Mouse (Mus musculus): ENCODE data around the gene Chmp6. TPM values are rescaled to one million over a fixed set of nuclear protein-coding genes. Genes with fewer than 3 reads are reported as not detected.

Gene Chmp6
- polyA plus RNA-seq (2014; fragmentation: Nextera tagmentation; extraction: Ambion mirVana): 90.0 and 92.7 TPM in 2 replicates

DNA sequence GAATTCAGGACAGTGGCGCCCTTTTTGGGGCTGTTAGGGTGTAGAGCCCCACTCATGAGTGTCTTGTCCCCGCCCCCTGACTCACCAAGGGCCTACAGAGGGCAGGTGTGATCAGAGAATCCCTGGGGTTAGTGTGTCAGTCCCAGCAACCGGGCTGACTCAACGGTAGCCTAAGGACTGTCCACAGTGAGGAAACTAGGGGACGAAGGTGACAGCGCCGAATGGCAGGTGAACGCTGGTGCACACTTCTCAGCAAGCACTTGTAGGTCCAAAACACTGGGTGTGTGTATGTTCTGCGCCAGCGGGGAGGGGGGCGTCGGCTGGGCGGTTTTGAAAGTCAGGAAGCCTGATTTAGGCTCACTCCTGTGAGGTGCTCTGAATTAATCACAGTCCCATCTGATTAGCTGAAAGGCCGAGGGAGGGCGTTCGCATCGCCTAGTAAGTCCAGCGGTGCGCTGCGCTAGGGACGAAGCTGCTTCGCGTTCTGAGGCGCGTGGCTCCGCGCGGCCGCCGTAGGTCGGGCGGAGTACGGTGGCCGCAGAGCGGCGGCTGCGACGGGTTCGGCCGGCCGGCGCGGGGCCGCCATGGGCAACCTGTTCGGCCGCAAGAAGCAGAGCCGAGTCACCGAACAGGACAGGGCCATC lies at the start of gene Chmp6:
Gene Chmp6, plus strand, starts transcription at position 151 of the 644 bp plus-strand sequence.
- H3K27me3 ChIP-seq (replicated peaks; ENCODE audit: control insufficient read depth, insufficient read depth, low read length): no peaks in the 10 kb centered on the region
- peak; percentile 74 for ATAC-seq
- DNase-seq (ENCODE audit: low spot score): peak; percentile 85
- H3K27ac ChIP-seq (ENCODE audit: low read depth, low read length): peak within 1 kb of the TSS; percentile 74
- WGBS: under 1% methylated on average over 48 of the region's 48 CpGs
- H3K4me2 ChIP-seq (ENCODE audit: low read length): peak within 1 kb of the TSS; percentile 93
- H3K36me3 ChIP-seq (ENCODE audit: control insufficient read depth, insufficient read depth, low read length): peaks cover 28% of the 10 kb centered on the region
- peak within 1 kb of the TSS; percentile 92 for H3K9ac ChIP-seq (ENCODE audit: low read length)
- no peaks in the 10 kb centered on the region for H3K9me3 ChIP-seq (replicated peaks; ENCODE audit: control insufficient read depth, low read length)
- H3K4me3 ChIP-seq (ENCODE audit: low read depth, low read length): peak within 1 kb of the TSS; percentile 85
- H3K4me1 ChIP-seq (ENCODE audit: control insufficient read depth, insufficient read depth, low read length): peaks cover 13% of the 10 kb centered on the region

DNA sequence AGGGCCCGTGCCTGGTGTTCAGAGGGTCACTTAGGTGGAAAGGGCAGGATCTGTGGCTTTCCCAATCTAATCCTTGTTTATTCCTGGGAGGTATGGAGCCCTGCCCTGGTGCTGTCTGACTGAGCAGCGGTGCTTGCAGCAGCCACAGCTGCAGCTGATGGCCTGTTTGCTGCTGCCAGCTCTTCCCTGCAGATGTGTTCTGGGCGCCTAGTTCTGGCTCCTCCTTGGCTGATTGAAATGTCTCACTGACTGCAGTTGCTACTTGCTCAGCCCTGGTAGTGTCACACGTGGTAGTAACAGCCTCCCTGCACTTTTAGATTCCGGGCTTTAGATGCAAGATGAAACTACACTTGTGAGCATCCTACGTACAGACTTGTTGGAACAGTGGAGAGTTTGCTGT lies 46.4 kb upstream of the Chmp6 start:
- Histone ChIP-seq H3K9me3 (replicated peaks; ENCODE audit: control insufficient read depth, low read length) (no peaks in the 10 kb centered on the region), H3K27me3 (replicated peaks; ENCODE audit: control insufficient read depth, insufficient read depth, low read length) (no peaks in the 10 kb centered on the region), H3K9ac (ENCODE audit: low read length) (no peak overlapping the region), H3K27ac (ENCODE audit: low read depth, low read length) (no peak overlapping the region), H3K4me3 (ENCODE audit: low read depth, low read length) (no peak overlapping the region), H3K4me2 (ENCODE audit: low read length) (no peak overlapping the region), H3K36me3 (ENCODE audit: control insufficient read depth, insufficient read depth, low read length) (peaks cover 33% of the 10 kb centered on the region), H3K4me1 (ENCODE audit: control insufficient read depth, insufficient read depth, low read length) (no peaks in the 10 kb centered on the region)
- DNase-seq (ENCODE audit: low spot score) (no peak), ATAC-seq (no peak)
- WGBS: 81% methylated on average over 6 of the region's 6 CpGs

DNA sequence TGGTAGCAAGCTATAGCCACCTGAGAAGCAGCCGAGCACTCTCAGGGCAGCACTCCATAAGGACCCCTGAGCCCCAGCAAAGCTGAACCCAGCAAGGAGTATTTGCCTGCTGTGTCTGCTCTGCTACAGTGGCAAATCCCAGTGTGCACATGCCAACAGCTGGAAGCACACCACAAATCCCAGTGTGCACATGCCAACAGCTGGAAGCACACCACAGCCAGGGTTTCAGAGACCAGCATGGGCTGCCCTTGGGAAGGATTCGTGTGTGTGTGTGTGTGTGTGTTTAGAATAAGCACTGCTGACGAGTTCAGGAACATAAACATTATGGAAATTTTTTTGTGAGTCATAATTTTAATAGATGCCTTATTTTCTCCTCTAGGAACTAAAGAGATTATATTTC lies 45.1 kb upstream of the Chmp6 start:
- Histone ChIP-seq H3K36me3 (ENCODE audit: control insufficient read depth, insufficient read depth, low read length) (peaks cover 46% of the 10 kb centered on the region), H3K9ac (ENCODE audit: low read length) (no peak overlapping the region), H3K9me3 (replicated peaks; ENCODE audit: control insufficient read depth, low read length) (no peaks in the 10 kb centered on the region), H3K27ac (ENCODE audit: low read depth, low read length) (no peak overlapping the region), H3K4me1 (ENCODE audit: control insufficient read depth, insufficient read depth, low read length) (no peaks in the 10 kb centered on the region), H3K4me3 (ENCODE audit: low read depth, low read length) (no peak overlapping the region), H3K27me3 (replicated peaks; ENCODE audit: control insufficient read depth, insufficient read depth, low read length) (no peaks in the 10 kb centered on the region), H3K4me2 (ENCODE audit: low read length) (no peak overlapping the region)
- 83% methylated on average over 3 of the region's 3 CpGs for WGBS
- DNase-seq (ENCODE audit: low spot score) (no peak), ATAC-seq (no peak)

DNA sequence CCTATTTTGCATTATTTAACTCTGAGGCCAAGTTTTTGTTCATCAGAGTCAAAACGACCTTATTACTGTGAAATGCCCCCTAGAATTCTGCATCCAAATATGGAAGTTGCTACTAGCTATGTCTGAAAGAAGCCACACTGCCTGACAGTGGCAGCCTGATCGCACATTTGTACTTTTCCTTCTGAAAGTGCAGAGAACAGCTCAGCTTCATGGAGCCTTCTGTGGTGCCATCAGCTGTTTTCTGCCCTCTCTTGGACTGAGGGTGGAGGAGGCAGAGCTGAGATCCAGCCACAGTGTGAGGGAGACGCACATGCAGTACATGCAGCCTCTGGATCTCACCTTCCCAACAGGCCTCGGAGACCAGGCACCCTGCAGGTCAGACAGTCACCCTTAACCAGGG lies 44.7 kb upstream of the Chmp6 start:
- H3K4me3 ChIP-seq (ENCODE audit: low read depth, low read length): no peak overlapping the region
- no peak overlapping the region for H3K4me2 ChIP-seq (ENCODE audit: low read length)
- 91% methylated on average over 4 of the region's 4 CpGs for WGBS
- H3K27ac ChIP-seq (ENCODE audit: low read depth, low read length): no peak overlapping the region
- no peak for DNase-seq (ENCODE audit: low spot score)
- H3K9ac ChIP-seq (ENCODE audit: low read length): no peak overlapping the region
- ATAC-seq: no peak
- H3K36me3 ChIP-seq (ENCODE audit: control insufficient read depth, insufficient read depth, low read length): peaks cover 50% of the 10 kb centered on the region
- no peaks in the 10 kb centered on the region for H3K4me1 ChIP-seq (ENCODE audit: control insufficient read depth, insufficient read depth, low read length)
- no peaks in the 10 kb centered on the region for H3K9me3 ChIP-seq (replicated peaks; ENCODE audit: control insufficient read depth, low read length)
- H3K27me3 ChIP-seq (replicated peaks; ENCODE audit: control insufficient read depth, insufficient read depth, low read length): no peaks in the 10 kb centered on the region

DNA sequence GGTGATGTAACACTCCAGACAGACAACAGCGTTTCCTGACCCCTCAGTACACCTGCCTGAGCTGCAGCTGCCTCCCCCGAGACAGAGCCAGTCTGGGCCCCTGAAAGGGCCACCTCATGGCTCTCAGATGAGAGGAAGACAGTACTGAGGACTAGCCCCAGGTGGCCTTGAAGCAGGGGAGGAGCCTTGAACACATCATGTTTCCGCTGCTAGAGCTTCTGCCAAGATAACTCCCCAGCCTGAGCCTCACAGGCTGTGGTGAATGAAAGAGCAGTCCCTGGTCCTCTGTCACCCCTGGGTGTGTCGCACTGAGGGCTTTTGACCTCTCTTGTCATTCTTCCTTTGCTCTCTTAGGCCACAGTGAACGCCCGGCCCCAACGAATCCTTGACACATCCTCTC lies 42.1 kb upstream of the Chmp6 start:
- H3K4me3 ChIP-seq (ENCODE audit: low read depth, low read length): no peak overlapping the region
- DNase-seq (ENCODE audit: low spot score) (no peak), ATAC-seq (no peak)
- H3K27me3 ChIP-seq (replicated peaks; ENCODE audit: control insufficient read depth, insufficient read depth, low read length): no peaks in the 10 kb centered on the region
- WGBS: 81% methylated on average over 7 of the region's 7 CpGs
- no peaks in the 10 kb centered on the region for H3K9me3 ChIP-seq (replicated peaks; ENCODE audit: control insufficient read depth, low read length)
- no peaks in the 10 kb centered on the region for H3K4me1 ChIP-seq (ENCODE audit: control insufficient read depth, insufficient read depth, low read length)
- peaks cover 61% of the 10 kb centered on the region for H3K36me3 ChIP-seq (ENCODE audit: control insufficient read depth, insufficient read depth, low read length)
- no peak overlapping the region for H3K9ac ChIP-seq (ENCODE audit: low read length)
- no peak overlapping the region for H3K4me2 ChIP-seq (ENCODE audit: low read length)
- H3K27ac ChIP-seq (ENCODE audit: low read depth, low read length): no peak overlapping the region

DNA sequence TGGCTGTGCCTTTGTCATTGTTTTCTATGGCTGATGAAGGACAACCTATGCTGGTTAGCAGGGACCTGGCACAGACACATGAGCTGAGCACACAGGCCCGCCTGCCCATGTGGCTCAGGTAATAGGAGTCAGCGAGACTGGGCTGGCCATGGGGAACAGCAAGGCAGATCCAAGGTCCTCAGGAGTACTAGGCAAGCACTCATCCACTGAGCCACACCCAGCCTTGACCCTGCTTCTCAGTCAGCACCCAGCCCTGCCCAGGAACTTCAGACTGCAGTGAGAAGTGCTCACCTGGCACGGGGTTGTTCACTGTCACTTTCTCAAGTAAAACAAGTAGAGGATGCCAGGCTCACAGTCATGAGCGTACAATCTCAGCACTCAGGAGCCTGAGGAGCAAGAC lies 39.6 kb upstream of the Chmp6 start:
- Histone ChIP-seq H3K4me1 (ENCODE audit: control insufficient read depth, insufficient read depth, low read length) (no peaks in the 10 kb centered on the region), H3K27ac (ENCODE audit: low read depth, low read length) (no peak overlapping the region), H3K4me3 (ENCODE audit: low read depth, low read length) (no peak overlapping the region), H3K9ac (ENCODE audit: low read length) (no peak overlapping the region), H3K27me3 (replicated peaks; ENCODE audit: control insufficient read depth, insufficient read depth, low read length) (no peaks in the 10 kb centered on the region), H3K36me3 (ENCODE audit: control insufficient read depth, insufficient read depth, low read length) (peaks cover 60% of the 10 kb centered on the region), H3K4me2 (ENCODE audit: low read length) (no peak overlapping the region), H3K9me3 (replicated peaks; ENCODE audit: control insufficient read depth, low read length) (no peaks in the 10 kb centered on the region)
- ATAC-seq: no peak
- DNase-seq (ENCODE audit: low spot score): no peak
- 93% methylated on average over 4 of the region's 4 CpGs for WGBS

DNA sequence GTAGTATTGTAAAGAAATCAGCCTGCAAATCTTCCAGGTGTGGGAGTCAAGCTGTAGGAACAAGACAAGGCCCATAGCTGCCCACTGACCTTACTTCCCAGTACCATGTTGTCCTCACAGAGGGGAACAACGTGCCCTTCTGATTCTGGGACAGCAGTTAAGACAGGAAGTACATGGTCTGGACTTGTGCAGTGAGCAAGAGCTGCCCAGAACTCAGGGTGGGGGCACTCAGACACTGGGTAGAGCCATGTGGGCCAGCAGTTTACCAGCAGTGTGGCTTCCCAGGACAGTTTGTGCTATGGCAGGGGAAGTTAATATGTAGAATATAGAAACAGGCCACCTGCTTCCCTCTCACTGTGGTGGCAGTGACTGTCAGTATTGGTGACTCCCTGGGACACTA lies 38.4 kb upstream of the Chmp6 start:
- DNase-seq (ENCODE audit: low spot score) (no peak), ATAC-seq (no peak)
- Histone ChIP-seq H3K9me3 (replicated peaks; ENCODE audit: control insufficient read depth, low read length) (no peaks in the 10 kb centered on the region), H3K36me3 (ENCODE audit: control insufficient read depth, insufficient read depth, low read length) (peaks cover 53% of the 10 kb centered on the region), H3K4me1 (ENCODE audit: control insufficient read depth, insufficient read depth, low read length) (no peaks in the 10 kb centered on the region), H3K27me3 (replicated peaks; ENCODE audit: control insufficient read depth, insufficient read depth, low read length) (no peaks in the 10 kb centered on the region), H3K9ac (ENCODE audit: low read length) (no peak overlapping the region), H3K4me2 (ENCODE audit: low read length) (no peak overlapping the region), H3K4me3 (ENCODE audit: low read depth, low read length) (no peak overlapping the region), H3K27ac (ENCODE audit: low read depth, low read length) (no peak overlapping the region)
- 91% methylated on average over 1 of the region's 1 CpGs for WGBS

DNA sequence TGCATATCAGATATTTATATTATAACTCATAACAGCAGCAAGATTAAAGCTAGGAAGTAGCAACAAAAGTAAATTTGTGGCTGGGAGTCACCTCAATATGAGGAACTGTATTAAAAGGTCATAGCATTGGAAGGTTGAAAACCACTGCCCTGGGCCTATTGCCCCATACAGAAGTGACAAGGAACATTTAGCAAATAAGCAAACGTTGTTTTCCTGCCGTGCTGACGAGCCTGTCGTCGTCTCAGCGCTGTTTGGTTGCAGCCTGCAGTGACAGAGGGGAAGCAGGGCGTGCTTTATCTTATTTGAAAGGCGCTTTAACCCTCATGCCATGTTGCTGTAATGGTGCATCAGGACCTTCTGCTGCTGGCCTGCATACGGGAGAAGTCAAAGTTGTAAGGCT lies 37.6 kb upstream of the Chmp6 start:
- no peak for ATAC-seq
- no peaks in the 10 kb centered on the region for H3K27me3 ChIP-seq (replicated peaks; ENCODE audit: control insufficient read depth, insufficient read depth, low read length)
- H3K9ac ChIP-seq (ENCODE audit: low read length): no peak overlapping the region
- no peak overlapping the region for H3K4me3 ChIP-seq (ENCODE audit: low read depth, low read length)
- DNase-seq (ENCODE audit: low spot score): no peak
- peaks cover 48% of the 10 kb centered on the region for H3K36me3 ChIP-seq (ENCODE audit: control insufficient read depth, insufficient read depth, low read length)
- H3K9me3 ChIP-seq (replicated peaks; ENCODE audit: control insufficient read depth, low read length): no peaks in the 10 kb centered on the region
- no peak overlapping the region for H3K27ac ChIP-seq (ENCODE audit: low read depth, low read length)
- 88% methylated on average over 9 of the region's 9 CpGs for WGBS
- H3K4me1 ChIP-seq (ENCODE audit: control insufficient read depth, insufficient read depth, low read length): no peaks in the 10 kb centered on the region
- H3K4me2 ChIP-seq (ENCODE audit: low read length): no peak overlapping the region

DNA sequence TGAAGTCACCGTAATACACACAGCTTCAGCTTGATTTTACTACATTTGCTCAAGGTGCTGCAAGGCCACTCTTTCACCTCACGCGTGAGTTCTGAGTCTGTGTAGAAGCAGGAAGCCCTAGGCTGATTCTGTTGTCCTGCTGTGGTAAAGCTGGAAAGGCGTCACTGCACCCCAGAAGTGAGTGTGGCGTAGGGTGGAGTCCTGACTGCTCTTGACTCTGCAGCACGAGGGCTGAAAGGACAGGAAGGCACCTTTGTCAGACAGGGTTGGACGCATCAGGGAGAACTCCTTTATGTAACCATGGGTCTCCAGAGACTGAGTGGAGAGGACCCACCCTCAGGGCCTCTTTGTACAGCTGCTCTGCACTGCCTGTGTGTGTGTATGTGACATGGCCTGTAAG lies 36.1 kb upstream of the Chmp6 start:
- Histone ChIP-seq H3K27me3 (replicated peaks; ENCODE audit: control insufficient read depth, insufficient read depth, low read length) (no peaks in the 10 kb centered on the region), H3K4me1 (ENCODE audit: control insufficient read depth, insufficient read depth, low read length) (no peaks in the 10 kb centered on the region), H3K4me3 (ENCODE audit: low read depth, low read length) (no peak overlapping the region), H3K4me2 (ENCODE audit: low read length) (no peak overlapping the region), H3K9ac (ENCODE audit: low read length) (no peak overlapping the region), H3K9me3 (replicated peaks; ENCODE audit: control insufficient read depth, low read length) (no peaks in the 10 kb centered on the region), H3K36me3 (ENCODE audit: control insufficient read depth, insufficient read depth, low read length) (peaks cover 38% of the 10 kb centered on the region), H3K27ac (ENCODE audit: low read depth, low read length) (no peak overlapping the region)
- WGBS: 92% methylated on average over 7 of the region's 7 CpGs
- DNase-seq (ENCODE audit: low spot score) (no peak), ATAC-seq (no peak)
